Mouse (Mus musculus): ENCODE data around the gene Layn. TPM values are rescaled to one million over a fixed set of nuclear protein-coding genes. Genes with fewer than 3 reads are reported as not detected.

Gene Layn
- polyA plus RNA-seq (2012; fragmentation: generic; extraction: Trizol): 28.8 TPM
- long read RNA-seq, experiment 1, partial matches to known transcripts: 8 of 61 reads
- long read RNA-seq, experiment 1, other reads (novel, unspliced or antisense): 51 of 61 reads
- long read RNA-seq, experiment 2, transcript Layn-201 (8 exons, 1,786 nt): major isoform, 21 of 79 reads
- long read RNA-seq, experiment 2, partial matches to known transcripts: 46 of 79 reads
- long read RNA-seq, experiment 2, other reads (novel, unspliced or antisense): 12 of 79 reads

DNA sequence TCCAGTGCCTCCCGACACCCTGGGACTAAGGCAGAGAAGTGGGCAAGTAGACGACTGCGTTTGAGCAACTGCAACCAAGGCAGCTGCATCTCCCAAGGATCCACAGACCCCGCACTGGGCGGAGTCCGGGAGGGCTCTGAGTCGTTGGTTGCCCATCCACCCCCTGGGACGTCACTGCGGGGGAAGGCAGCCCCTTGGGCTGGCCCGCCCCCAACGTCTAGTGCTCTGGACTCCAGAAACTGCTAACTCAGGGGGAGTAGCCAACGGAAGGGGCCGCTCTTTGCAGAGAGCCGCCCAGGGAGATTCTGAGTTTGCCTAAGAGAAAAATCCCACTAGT is at the start of gene Layn:
TSS of gene Layn (minus strand) at position 116 of the 337 bp plus-strand sequence.
- TF ChIP-seq MYOG (IDR thresholded peaks at IDR 0.05; ENCODE audit: control insufficient read depth, extremely low read depth, insufficient read length): no peak
- TF ChIP-seq CEBPB (IDR thresholded peaks at IDR 0.05; ENCODE audit: low read depth): no peak
- TF ChIP-seq USF1 (IDR thresholded peaks at IDR 0.05; ENCODE audit: low read depth): no peak
- TF ChIP-seq MAX (IDR thresholded peaks at IDR 0.05): no peak
- TF ChIP-seq CTCF (IDR thresholded peaks at IDR 0.05; ENCODE audit: control insufficient read depth, insufficient read depth, insufficient read length): no peak
- TF ChIP-seq FOSL1 (IDR thresholded peaks at IDR 0.05; ENCODE audit: insufficient read depth, low read length, poor library complexity, severe bottlenecking): no peak
- TF ChIP-seq MYOD1 (IDR thresholded peaks at IDR 0.05; ENCODE audit: control insufficient read depth, insufficient read length, low read depth): no peak

DNA sequence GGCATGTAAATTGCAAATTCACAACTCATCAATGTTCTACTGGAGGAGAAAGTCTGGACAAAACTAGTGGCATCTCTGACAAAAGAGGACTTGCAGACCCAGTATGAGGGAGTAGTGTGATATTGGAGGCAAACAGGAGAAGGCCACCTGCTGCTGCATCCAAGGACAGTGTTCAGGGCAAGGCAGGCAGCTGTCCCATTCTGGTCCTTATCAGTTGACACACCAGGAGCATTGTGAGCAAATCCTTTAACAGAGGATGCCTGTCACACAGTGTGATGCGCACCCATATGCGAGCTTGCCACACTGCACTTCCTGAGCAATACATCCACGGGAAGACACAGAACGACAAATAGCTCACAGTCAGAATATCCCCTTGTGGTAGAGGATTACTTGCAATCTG is 37.9 kb upstream of the Layn start:
- Histone ChIP-seq H3K79me3 (ENCODE audit: low read depth) (no peaks in the 10 kb centered on the region), H3K36me3 (ENCODE audit: control insufficient read depth, insufficient read depth) (no peaks in the 10 kb centered on the region), H3ac (ENCODE audit: control insufficient read depth, insufficient read length, low read depth) (no peak overlapping the region), H3K4me3 (ENCODE audit: insufficient read depth, poor library complexity, severe bottlenecking) (no peak overlapping the region), H3K27me3 (ENCODE audit: control insufficient read depth, insufficient read depth, insufficient read length) (no peaks in the 10 kb centered on the region), H3K79me2 (ENCODE audit: control insufficient read depth, insufficient read depth) (no peaks in the 10 kb centered on the region)
- no peak for TF ChIP-seq USF1 (IDR thresholded peaks at IDR 0.05; ENCODE audit: low read depth)
- TF ChIP-seq MAX (IDR thresholded peaks at IDR 0.05): no peak
- no peak for TF ChIP-seq MYOG (IDR thresholded peaks at IDR 0.05; ENCODE audit: control insufficient read depth, extremely low read depth, insufficient read length)
- no peak for TF ChIP-seq CTCF (IDR thresholded peaks at IDR 0.05; ENCODE audit: control insufficient read depth, insufficient read depth, insufficient read length)
- TF ChIP-seq FOSL1 (IDR thresholded peaks at IDR 0.05; ENCODE audit: insufficient read depth, low read length, poor library complexity, severe bottlenecking): no peak
- TF ChIP-seq CEBPB (IDR thresholded peaks at IDR 0.05; ENCODE audit: low read depth): no peak
- TF ChIP-seq MYOD1 (IDR thresholded peaks at IDR 0.05; ENCODE audit: control insufficient read depth, insufficient read length, low read depth): no peak

More for the DNA sequence above, at the start of gene Layn:
- Histone ChIP-seq H3K36me3 (ENCODE audit: control insufficient read depth, insufficient read depth) (peaks cover 5% of the 10 kb centered on the region), H3K79me3 (ENCODE audit: low read depth) (no peaks in the 10 kb centered on the region), H3K27me3 (ENCODE audit: control insufficient read depth, insufficient read depth, insufficient read length) (no peaks in the 10 kb centered on the region), H3ac (ENCODE audit: control insufficient read depth, insufficient read length, low read depth) (peak within 1 kb of the TSS; percentile 52), H3K4me3 (ENCODE audit: insufficient read depth, poor library complexity, severe bottlenecking) (peak within 1 kb of the TSS; percentile 43), H3K79me2 (ENCODE audit: control insufficient read depth, insufficient read depth) (peaks cover 24% of the 10 kb centered on the region)

DNA sequence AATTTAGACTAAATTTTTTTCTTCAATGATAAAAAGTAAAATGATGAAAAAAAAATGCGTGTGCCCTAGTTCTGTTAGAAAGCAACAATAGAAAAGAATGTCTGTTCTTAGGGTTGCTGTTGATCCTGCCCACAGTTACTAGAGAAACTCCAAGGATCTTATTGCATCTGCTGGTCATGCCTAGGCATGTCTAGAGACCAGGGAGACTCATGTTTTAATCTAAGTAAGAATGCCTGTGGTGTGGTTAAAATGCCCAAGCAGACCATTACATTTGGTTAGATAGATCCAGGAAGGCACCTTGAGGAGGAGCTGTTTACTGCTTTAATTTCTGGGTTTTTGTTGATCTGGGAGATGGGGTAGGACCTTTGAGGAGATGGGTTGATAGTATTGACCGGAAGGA is 28.9 kb upstream of the Layn start:
- Histone ChIP-seq H3K79me3 (ENCODE audit: low read depth) (no peaks in the 10 kb centered on the region), H3K27me3 (ENCODE audit: control insufficient read depth, insufficient read depth, insufficient read length) (no peaks in the 10 kb centered on the region), H3ac (ENCODE audit: control insufficient read depth, insufficient read length, low read depth) (no peak overlapping the region), H3K36me3 (ENCODE audit: control insufficient read depth, insufficient read depth) (no peaks in the 10 kb centered on the region), H3K79me2 (ENCODE audit: control insufficient read depth, insufficient read depth) (no peaks in the 10 kb centered on the region), H3K4me3 (ENCODE audit: insufficient read depth, poor library complexity, severe bottlenecking) (no peak overlapping the region)
- TF ChIP-seq CEBPB (IDR thresholded peaks at IDR 0.05; ENCODE audit: low read depth): no peak
- no peak for TF ChIP-seq USF1 (IDR thresholded peaks at IDR 0.05; ENCODE audit: low read depth)
- no peak for TF ChIP-seq CTCF (IDR thresholded peaks at IDR 0.05; ENCODE audit: control insufficient read depth, insufficient read depth, insufficient read length)
- no peak for TF ChIP-seq FOSL1 (IDR thresholded peaks at IDR 0.05; ENCODE audit: insufficient read depth, low read length, poor library complexity, severe bottlenecking)
- TF ChIP-seq MYOD1 (IDR thresholded peaks at IDR 0.05; ENCODE audit: control insufficient read depth, insufficient read length, low read depth): no peak
- no peak for TF ChIP-seq MYOG (IDR thresholded peaks at IDR 0.05; ENCODE audit: control insufficient read depth, extremely low read depth, insufficient read length)
- no peak for TF ChIP-seq MAX (IDR thresholded peaks at IDR 0.05)

DNA sequence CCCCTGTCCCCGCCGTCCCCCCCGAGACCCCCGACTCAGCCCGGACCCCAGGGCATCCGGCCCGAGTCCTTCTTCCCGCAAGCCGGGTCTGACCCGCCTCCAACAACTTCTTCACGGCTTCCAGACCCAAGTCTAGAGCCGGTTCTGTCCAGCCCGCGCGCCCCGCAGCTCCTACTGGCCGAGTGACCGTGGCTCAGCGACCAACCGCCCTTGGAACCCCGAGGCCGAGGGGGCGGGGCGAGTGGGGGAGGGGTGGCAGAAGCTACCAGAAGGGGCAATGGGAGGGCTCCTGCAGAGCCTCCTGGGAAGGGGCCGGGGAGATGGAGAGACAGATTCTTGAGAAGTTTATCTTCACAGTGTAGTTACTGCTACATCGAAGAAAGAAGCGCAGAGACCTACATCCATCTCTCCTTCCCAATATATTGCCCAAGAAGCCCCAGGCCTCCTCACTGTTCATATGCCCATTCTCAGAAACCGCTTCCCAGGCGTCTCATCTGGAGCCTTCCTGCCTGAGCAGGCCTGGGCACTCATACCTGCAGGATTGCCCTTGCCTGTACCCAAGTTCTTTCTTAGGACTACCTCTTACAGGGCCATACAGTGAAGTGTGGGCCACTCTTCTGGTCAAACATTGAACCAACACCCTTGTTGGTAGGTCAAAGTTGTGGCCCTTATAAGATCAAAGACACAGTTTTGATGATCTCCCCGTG is 27.1 kb upstream of the Layn start:
- no peaks in the 10 kb centered on the region for H3K79me2 ChIP-seq (ENCODE audit: control insufficient read depth, insufficient read depth)
- no peaks in the 10 kb centered on the region for H3K36me3 ChIP-seq (ENCODE audit: control insufficient read depth, insufficient read depth)
- TF ChIP-seq MAX (IDR thresholded peaks at IDR 0.05): no peak
- no peak for TF ChIP-seq FOSL1 (IDR thresholded peaks at IDR 0.05; ENCODE audit: insufficient read depth, low read length, poor library complexity, severe bottlenecking)
- TF ChIP-seq MYOD1 (IDR thresholded peaks at IDR 0.05; ENCODE audit: control insufficient read depth, insufficient read length, low read depth): no peak
- no peak for TF ChIP-seq CEBPB (IDR thresholded peaks at IDR 0.05; ENCODE audit: low read depth)
- TF ChIP-seq CTCF (IDR thresholded peaks at IDR 0.05; ENCODE audit: control insufficient read depth, insufficient read depth, insufficient read length): no peak
- TF ChIP-seq USF1 (IDR thresholded peaks at IDR 0.05; ENCODE audit: low read depth): no peak
- no peak for TF ChIP-seq MYOG (IDR thresholded peaks at IDR 0.05; ENCODE audit: control insufficient read depth, extremely low read depth, insufficient read length)
- H3ac ChIP-seq (ENCODE audit: control insufficient read depth, insufficient read length, low read depth): peak overlapping the region; percentile 69
- peak overlapping the region; percentile 31 for H3K4me3 ChIP-seq (ENCODE audit: insufficient read depth, poor library complexity, severe bottlenecking)
- no peaks in the 10 kb centered on the region for H3K79me3 ChIP-seq (ENCODE audit: low read depth)
- no peaks in the 10 kb centered on the region for H3K27me3 ChIP-seq (ENCODE audit: control insufficient read depth, insufficient read depth, insufficient read length)

DNA sequence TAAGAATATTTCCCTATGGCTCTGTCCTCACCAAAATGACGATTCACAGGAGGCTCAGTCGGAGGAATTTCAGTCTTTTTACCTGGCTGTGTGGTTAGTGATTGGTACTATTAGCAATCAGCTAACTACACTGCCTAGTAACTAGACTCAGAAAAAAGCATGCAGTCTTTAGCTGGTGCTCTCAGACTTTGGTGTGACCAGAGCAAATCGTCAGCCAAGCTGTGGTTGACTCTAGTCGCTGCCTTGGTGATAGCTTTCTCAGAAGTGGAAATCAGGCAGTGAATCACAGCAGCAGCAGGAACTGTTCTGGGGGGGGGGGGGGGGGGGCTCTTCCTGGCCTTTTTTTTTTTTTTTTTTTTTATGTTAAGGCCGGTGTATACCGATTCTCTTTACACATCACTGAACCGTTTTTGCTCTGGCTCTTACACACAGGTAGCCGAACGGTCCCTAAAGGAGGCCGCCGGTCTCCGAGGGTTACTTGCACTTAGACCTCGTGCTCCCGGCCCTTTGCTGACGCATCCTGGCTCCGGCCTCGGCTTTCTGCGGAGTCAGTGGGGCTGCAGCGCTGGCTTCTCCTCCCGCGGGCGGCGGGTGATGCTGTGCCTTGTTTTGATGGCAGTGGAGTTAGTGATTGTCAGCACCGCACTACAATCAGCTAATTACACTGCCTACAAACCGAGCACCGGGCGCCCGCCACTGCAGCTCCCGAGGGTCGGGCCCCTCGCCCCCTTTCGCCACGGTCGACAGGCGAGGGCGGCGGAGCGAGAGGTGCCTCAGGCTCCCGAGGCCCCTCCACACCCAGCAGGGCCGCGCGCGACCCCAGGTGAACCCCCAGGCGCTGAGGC is 26.3 kb upstream of the Layn start:
- peak overlapping the region; percentile 69 for H3ac ChIP-seq (ENCODE audit: control insufficient read depth, insufficient read length, low read depth)
- no peaks in the 10 kb centered on the region for H3K36me3 ChIP-seq (ENCODE audit: control insufficient read depth, insufficient read depth)
- no peaks in the 10 kb centered on the region for H3K79me2 ChIP-seq (ENCODE audit: control insufficient read depth, insufficient read depth)
- H3K4me3 ChIP-seq (ENCODE audit: insufficient read depth, poor library complexity, severe bottlenecking): peak overlapping the region; percentile 31
- H3K27me3 ChIP-seq (ENCODE audit: control insufficient read depth, insufficient read depth, insufficient read length): no peaks in the 10 kb centered on the region
- no peak for TF ChIP-seq CTCF (IDR thresholded peaks at IDR 0.05; ENCODE audit: control insufficient read depth, insufficient read depth, insufficient read length)
- TF ChIP-seq USF1 (IDR thresholded peaks at IDR 0.05; ENCODE audit: low read depth): no peak
- no peak for TF ChIP-seq FOSL1 (IDR thresholded peaks at IDR 0.05; ENCODE audit: insufficient read depth, low read length, poor library complexity, severe bottlenecking)
- TF ChIP-seq MYOD1 (IDR thresholded peaks at IDR 0.05; ENCODE audit: control insufficient read depth, insufficient read length, low read depth): no peak
- TF ChIP-seq MAX (IDR thresholded peaks at IDR 0.05): peak; percentile 79
- no peak for TF ChIP-seq CEBPB (IDR thresholded peaks at IDR 0.05; ENCODE audit: low read depth)
- no peaks in the 10 kb centered on the region for H3K79me3 ChIP-seq (ENCODE audit: low read depth)
